Mouse (Mus musculus) megakaryocyte, embryonic 14.5 days (primary cell): ENCODE data around the gene Taf1.

ENCODE experiments used
- FLI1 ChIP-seq: IDR thresholded peaks from 2 replicates; pipeline ENCODE4 v1.6.1; 2012; ENCODE audit warnings: low read length, inconsistent platforms, mixed read lengths
- GATA1 ChIP-seq: IDR thresholded peaks from 3 replicates; pipeline ENCODE4 v1.6.1; 2012; ENCODE audit warnings: mixed read lengths, low read length, inconsistent platforms, borderline replicate concordance

GRCm38 (mm10) chrX:101639741-101640166 is 107.2 kb downstream of the Taf1 start, which contains the start of gene Ogt:
- TF ChIP-seq GATA1 (no peak), FLI1 (no peak)
